Mouse (Mus musculus) kidney, embryonic 16.5 days (tissue): ENCODE results near the gene Cpd. TPM values are rescaled to one million over a fixed set of nuclear protein-coding genes. Genes with fewer than 3 reads are reported as not detected.
A peak's percentile ranks its signal among the peaks of the same experiment; 100 is the strongest.
"Not testable (repeated sequence)": the region's sequence is repeated elsewhere in the genome, so short reads cannot be mapped to it uniquely, and the experiment has no call there.

Source experiments
- ATAC-seq: fragments of 200-750 bp; cut with Nextera tagmentation; 2 replicates; pipeline ENCODE4 v1.8.0; 2017; ENCODE audit warnings: moderate TSS enrichment; ENCODE audit not compliant: low FRiP score, low TSS enrichment
- H3K27ac ChIP-seq: fragments of 300-500 bp; sonication (generic); 2 replicates; pipeline ENCODE4 v1.5.1; 2014; ENCODE audit warnings: low read length
- H3K27me3 ChIP-seq: fragments of 300-500 bp; sonication (generic); 2 replicates; pipeline ENCODE4 v1.6.1; 2014; ENCODE audit warnings: low read length, control low read depth, mixed read lengths; ENCODE audit not compliant: insufficient read depth
- H3K36me3 ChIP-seq: fragments of 300-500 bp; sonication (generic); 2 replicates; pipeline ENCODE4 v1.6.1; 2014; ENCODE audit warnings: low read length, control low read depth, mixed read lengths; ENCODE audit not compliant: insufficient read depth
- H3K4me1 ChIP-seq: fragments of 300-500 bp; sonication (generic); 2 replicates; pipeline ENCODE4 v1.6.1; 2014; ENCODE audit warnings: low read length, control low read depth, mixed read lengths; ENCODE audit not compliant: insufficient read depth
- H3K4me2 ChIP-seq: fragments of 300-500 bp; sonication (generic); replicated peaks from 2 replicates; pipeline ENCODE4 v1.6.1; 2014; ENCODE audit warnings: low read depth, low read length
- H3K4me3 ChIP-seq: fragments of 300-500 bp; sonication (generic); 2 replicates; pipeline ENCODE4 v1.5.1; 2014; ENCODE audit warnings: mild to moderate bottlenecking, low read length
- H3K9ac ChIP-seq: fragments of 300-500 bp; sonication (generic); replicated peaks from 2 replicates; pipeline ENCODE4 v1.6.1; 2014; ENCODE audit warnings: low read length
- H3K9me3 ChIP-seq: fragments of 300-500 bp; sonication (generic); 2 replicates; pipeline ENCODE4 v1.6.1; 2016; ENCODE audit warnings: low read length, control low read depth
- WGBS: fragments of 180-500 bp; shearing (Covaris S2); extraction: QIAGEN DNeasy Blood & Tissue Kit; methylation state at CpG from one replicate; pipeline ENCODE4 v1.1.7; 2014; 5-methylcytosine and 5-hydroxymethylcytosine counted together
- polyA plus RNA-seq: library from polyadenylated mRNA; unstranded; fragments of >200 nt; fragmentation: Nextera tagmentation; extraction: Ambion mirVana; gene quantifications from 2 replicates; pipeline ENCODE4 v1.2.1, GENCODE M21; 2015

Gene Cpd
- polyA plus RNA-seq, 1 experiment from 2014 or later, result 13.9 TPM

DNA sequence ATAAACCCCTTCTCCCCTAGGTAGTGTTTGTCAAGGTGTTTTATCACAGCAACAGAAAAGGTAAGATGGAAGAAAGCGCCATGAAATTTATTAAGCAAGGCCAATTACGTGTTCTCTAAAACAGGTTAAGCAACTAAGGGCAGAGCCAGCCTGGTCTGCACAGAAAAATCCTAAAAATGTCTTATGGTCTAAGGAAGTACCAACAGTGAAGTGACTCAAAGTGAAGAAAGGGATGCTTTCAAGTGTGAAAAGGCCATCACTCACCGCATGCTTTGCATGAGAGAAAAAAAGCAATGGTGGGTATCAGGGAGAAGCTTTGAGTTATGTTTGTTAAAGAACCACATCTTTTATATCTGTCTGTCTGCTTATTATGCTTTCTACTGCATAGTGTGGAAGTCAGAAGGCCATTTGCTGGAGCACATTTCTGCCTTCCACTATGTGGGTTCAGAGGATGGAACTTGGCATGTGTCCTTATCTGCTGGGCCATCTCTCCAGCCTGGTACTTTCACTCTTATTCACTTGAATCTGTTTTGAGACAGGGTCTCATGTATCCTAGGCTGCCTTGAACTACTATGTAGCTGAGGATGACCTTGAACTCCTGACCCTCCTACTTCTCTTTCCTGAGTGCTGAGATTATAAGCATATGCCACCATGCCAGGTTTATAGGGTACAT, 39.7 kb downstream of the Cpd start:
- 89% methylated on average over 3 of the region's 3 CpGs for WGBS
- no peak for ATAC-seq
- Histone ChIP-seq H3K9me3 (no peaks in the 10 kb centered on the region), H3K27ac (no peak overlapping the region), H3K9ac (no peak overlapping the region), H3K27me3 (no peaks in the 10 kb centered on the region), H3K4me1 (no peaks in the 10 kb centered on the region), H3K4me3 (no peak overlapping the region), H3K4me2 (no peak overlapping the region), H3K36me3 (peaks cover 39% of the 10 kb centered on the region)

DNA sequence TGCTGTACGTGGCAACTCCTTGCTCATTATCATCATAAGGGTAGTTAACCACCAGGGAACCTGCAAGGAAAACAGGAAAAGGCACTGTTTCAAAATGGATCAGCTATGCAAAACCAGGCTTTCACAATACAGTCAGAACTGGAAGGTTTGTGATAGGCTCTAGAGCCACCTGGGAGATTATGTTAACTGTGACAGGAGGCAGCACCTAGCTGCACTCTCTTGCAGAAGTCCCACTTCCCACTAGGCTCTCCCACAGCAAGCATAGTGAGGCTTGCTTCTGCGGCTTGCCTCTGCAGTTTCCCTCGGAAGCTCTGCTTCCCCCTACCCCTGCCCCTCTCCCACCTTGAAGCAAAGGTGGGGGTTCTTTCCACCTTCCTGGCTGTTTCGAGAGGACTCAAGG, 40.8 kb downstream of the Cpd start:
- Histone ChIP-seq H3K4me2 (no peak overlapping the region), H3K4me3 (no peak overlapping the region), H3K9me3 (no peaks in the 10 kb centered on the region), H3K27ac (no peak overlapping the region), H3K9ac (no peak overlapping the region), H3K27me3 (no peaks in the 10 kb centered on the region), H3K36me3 (peaks cover 43% of the 10 kb centered on the region), H3K4me1 (no peaks in the 10 kb centered on the region)
- no peak for ATAC-seq
- WGBS, result 86% methylated on average over 4 of the region's 4 CpGs

GRCm38 (mm10) chr11:76805072-76805471, 41.7 kb downstream of the Cpd start:
- not testable (repeated sequence) for H3K4me1 ChIP-seq, ATAC-seq, H3K4me2 ChIP-seq, H3K27me3 ChIP-seq, H3K9me3 ChIP-seq, H3K27ac ChIP-seq, H3K9ac ChIP-seq, H3K4me3 ChIP-seq
- H3K36me3 ChIP-seq, result peaks cover 43% of the 10 kb centered on the region
- WGBS, result 99% methylated on average over 2 of the region's 4 CpGs

GRCm38 (mm10) chr11:76803266-76803665, 43.6 kb downstream of the Cpd start:
- H3K36me3 ChIP-seq, result peaks cover 44% of the 10 kb centered on the region
- no peak overlapping the region for H3K9ac ChIP-seq
- H3K4me1 ChIP-seq, result no peaks in the 10 kb centered on the region
- no peak overlapping the region for H3K27ac ChIP-seq
- no peak overlapping the region for H3K4me2 ChIP-seq
- no peak for ATAC-seq
- H3K9me3 ChIP-seq, result no peaks in the 10 kb centered on the region
- H3K4me3 ChIP-seq, result no peak overlapping the region
- 87% methylated on average over 3 of the region's 3 CpGs for WGBS
- no peaks in the 10 kb centered on the region for H3K27me3 ChIP-seq

- WGBS, result 51% methylated on average over 6 of the region's 6 CpGs
- Histone ChIP-seq H3K4me2 (no peak overlapping the region), H3K4me1 (no peaks in the 10 kb centered on the region), H3K4me3 (no peak overlapping the region), H3K9ac (no peak overlapping the region), H3K27me3 (no peaks in the 10 kb centered on the region), H3K9me3 (no peaks in the 10 kb centered on the region), H3K27ac (peak overlapping the region; percentile 45; the same call in 1 of the 2 replicates), H3K36me3 (peaks cover 37% of the 10 kb centered on the region)
- no peak; the same call in 1 of the 2 replicates for ATAC-seq
Measured at GRCm38 (mm10) chr11:76797236-76797635, 49.6 kb downstream of the Cpd start.

GRCm38 (mm10) chr11:76795326-76795725, 51.5 kb downstream of the Cpd start:
- Histone ChIP-seq H3K4me2 (no peak overlapping the region), H3K27me3 (no peaks in the 10 kb centered on the region), H3K9ac (no peak overlapping the region), H3K4me1 (no peaks in the 10 kb centered on the region), H3K9me3 (no peaks in the 10 kb centered on the region), H3K27ac (no peak overlapping the region), H3K36me3 (peaks cover 48% of the 10 kb centered on the region), H3K4me3 (no peak overlapping the region)
- 92% methylated on average over 5 of the region's 5 CpGs for WGBS
- ATAC-seq, result no peak

DNA sequence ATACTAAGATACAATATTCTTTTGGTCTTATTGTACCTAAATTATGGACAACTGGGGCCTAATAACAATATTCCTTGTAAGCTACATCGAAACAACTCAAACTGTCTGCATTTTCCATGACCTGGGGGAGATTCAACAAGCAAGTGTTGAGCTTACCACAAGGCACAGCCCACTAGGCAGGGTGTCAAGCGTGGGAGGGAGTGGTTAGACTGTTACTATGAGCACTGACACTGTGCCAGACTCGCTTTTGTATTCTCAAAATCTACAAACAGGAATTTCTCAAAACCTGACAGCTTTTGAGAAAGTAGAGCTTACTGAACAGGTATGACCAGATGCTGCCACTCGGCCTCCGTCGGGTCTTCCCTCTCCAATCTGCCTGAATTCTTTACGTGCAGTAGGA, 55.5 kb downstream of the Cpd start:
- Histone ChIP-seq H3K27me3 (no peaks in the 10 kb centered on the region), H3K27ac (no peak overlapping the region), H3K4me2 (no peak overlapping the region), H3K9me3 (no peaks in the 10 kb centered on the region), H3K4me1 (no peaks in the 10 kb centered on the region), H3K36me3 (peaks cover 36% of the 10 kb centered on the region), H3K9ac (no peak overlapping the region), H3K4me3 (no peak overlapping the region)
- no peak for ATAC-seq
- 81% methylated on average over 7 of the region's 7 CpGs for WGBS

- no peak overlapping the region for H3K27ac ChIP-seq
- no peaks in the 10 kb centered on the region for H3K27me3 ChIP-seq
- no peaks in the 10 kb centered on the region for H3K4me1 ChIP-seq
- peaks cover 50% of the 10 kb centered on the region for H3K36me3 ChIP-seq
- H3K9ac ChIP-seq, result no peak overlapping the region
- no peaks in the 10 kb centered on the region for H3K9me3 ChIP-seq
- no peak for ATAC-seq
- no peak overlapping the region for H3K4me2 ChIP-seq
- no peak overlapping the region for H3K4me3 ChIP-seq
- 76% methylated on average over 1 of the region's 1 CpGs for WGBS
Measured at GRCm38 (mm10) chr11:76789252-76789651, 57.6 kb downstream of the Cpd start.

GRCm38 (mm10) chr11:76775533-76775932, 71.3 kb downstream of the Cpd start:
- H3K27me3 ChIP-seq, result no peaks in the 10 kb centered on the region
- no peak overlapping the region for H3K9ac ChIP-seq
- no peaks in the 10 kb centered on the region for H3K4me1 ChIP-seq
- no peak overlapping the region for H3K4me3 ChIP-seq
- H3K36me3 ChIP-seq, result peaks cover 11% of the 10 kb centered on the region; the same call in 1 of the 2 replicates
- no peak overlapping the region for H3K27ac ChIP-seq
- no peaks in the 10 kb centered on the region for H3K9me3 ChIP-seq
- H3K4me2 ChIP-seq, result no peak overlapping the region
- no peak for ATAC-seq
- 80% methylated on average over 8 of the region's 8 CpGs for WGBS

GRCm38 (mm10) chr11:76773811-76774210, 73.0 kb downstream of the Cpd start:
- Histone ChIP-seq H3K4me1 (no peaks in the 10 kb centered on the region), H3K27ac (no peak overlapping the region), H3K4me3 (no peak overlapping the region), H3K4me2 (no peak overlapping the region), H3K27me3 (no peaks in the 10 kb centered on the region), H3K9ac (no peak overlapping the region), H3K9me3 (no peaks in the 10 kb centered on the region), H3K36me3 (no peaks in the 10 kb centered on the region)
- no peak for ATAC-seq
- 57% methylated on average over 3 of the region's 3 CpGs for WGBS
